Mouse (Mus musculus) bone marrow macrophage, adult 2 months (primary cell): ENCODE data around the gene Hist2h2aa1.

Experiments
- CTCF ChIP-seq: IDR thresholded peaks from 2 replicates; pipeline ENCODE4 v1.5.1; 2012; ENCODE audit warnings: low read depth, mild to moderate bottlenecking, low read length, moderate library complexity
- POLR2A ChIP-seq: IDR thresholded peaks from 2 replicates; pipeline ENCODE4 v1.6.1; 2012; ENCODE audit warnings: mild to moderate bottlenecking, low read depth, low read length, borderline replicate concordance

- TF ChIP-seq CTCF = no peak
- TF ChIP-seq POLR2A = no peak
These were observed 45.6 kb upstream of the Hist2h2aa1 start for GRCm38 (mm10) chr3:96199731-96200130.
